Mouse (Mus musculus) olfactory bulb, adult 2 months (tissue): ENCODE data around the gene Plau.

ENCODE experiments used
- CTCF ChIP-seq: fragments of 200-500 bp; IDR thresholded peaks from 2 replicates; pipeline ENCODE4 v1.5.1; 2012; ENCODE audit warnings: low read depth, mild to moderate bottlenecking, low read length, moderate library complexity; ENCODE audit not compliant: insufficient read depth
- POLR2A ChIP-seq: fragments of 200-500 bp; IDR thresholded peaks from 2 replicates; pipeline ENCODE4 v1.6.1; 2012; ENCODE audit warnings: mild to moderate bottlenecking, low read depth, low read length, moderate library complexity; ENCODE audit not compliant: insufficient read depth

DNA sequence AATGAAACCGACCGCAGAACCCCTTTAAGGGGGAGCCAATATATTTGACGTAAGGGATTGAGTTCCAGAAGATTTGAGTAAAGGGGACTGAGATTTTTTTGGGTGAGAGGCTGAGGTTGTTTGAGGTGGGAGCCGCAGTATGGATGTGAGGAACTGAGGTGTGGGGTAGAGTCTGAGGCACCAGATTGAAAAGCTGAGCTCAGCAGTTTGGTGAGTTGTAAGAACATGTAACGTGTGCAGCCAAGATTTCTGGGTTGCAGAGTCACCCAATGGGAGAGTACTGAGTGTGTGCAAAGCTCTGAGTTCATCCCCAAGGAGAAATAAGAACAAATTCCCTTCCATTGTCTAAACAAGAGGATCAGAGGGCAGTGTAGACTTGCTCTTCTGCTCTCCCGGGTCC lies 38.2 kb upstream of the Plau start:
- TF ChIP-seq CTCF (no peak), POLR2A (no peak)
